Mouse (Mus musculus) ES-E14 (cell line): ENCODE results near the gene Pibf1.

Source experiments
- CHD2 ChIP-seq: IDR thresholded peaks from 2 replicates; pipeline ENCODE4 v1.6.1; 2014; ENCODE audit warnings: mild to moderate bottlenecking, low read depth, low read length, inconsistent platforms
- HCFC1 ChIP-seq: IDR thresholded peaks from 2 replicates; pipeline ENCODE4 v1.6.1; 2012; ENCODE audit warnings: low read length, inconsistent platforms, borderline replicate concordance; ENCODE audit not compliant: insufficient read depth
- ZC3H11A ChIP-seq: IDR thresholded peaks from 2 replicates; pipeline ENCODE4 v1.6.1; 2012; ENCODE audit warnings: low read depth, mild to moderate bottlenecking, inconsistent platforms, low read length, borderline replicate concordance

GRCm38 (mm10) chr14:99174138-99174745 is 75.0 kb downstream of the Pibf1 start:
- TF ChIP-seq ZC3H11A (no peak), HCFC1 (no peak), CHD2 (no peak)
